Mouse (Mus musculus): Measurements from ENCODE around the gene Usp48. TPM values are rescaled to one million over a fixed set of nuclear protein-coding genes. Genes with fewer than 3 reads are reported as not detected.

The Usp48 gene
- polyA plus RNA-seq, 1 experiment from 2014 or later: 28.4 TPM

DNA sequence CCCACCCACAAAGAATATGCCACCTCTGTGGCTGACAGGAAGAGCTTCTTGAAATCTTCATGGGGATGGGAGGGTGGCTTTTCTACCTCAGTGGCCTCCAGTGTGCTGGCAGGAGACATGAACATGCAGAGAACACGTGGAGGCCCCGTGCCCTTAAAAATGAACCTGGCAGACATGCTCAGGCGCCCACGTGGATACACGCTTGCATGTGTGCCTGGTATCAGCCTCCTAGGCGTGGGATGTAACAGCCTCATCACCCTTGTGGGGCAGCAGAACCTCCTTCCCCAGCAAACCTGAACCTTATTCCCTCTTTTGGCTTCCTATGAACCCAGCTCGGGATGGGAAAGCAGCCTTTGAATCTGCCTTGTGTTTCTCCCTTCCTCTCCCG, 73.4 kb downstream of the Usp48 start:
- Histone ChIP-seq H3K4me2 (ENCODE audit: low read depth, low read length) (no peak overlapping the region), H3K36me3 (replicated peaks; ENCODE audit: insufficient read depth, low read length) (no peaks in the 10 kb centered on the region), H3K9me3 (ENCODE audit: low read length) (no peaks in the 10 kb centered on the region), H3K27ac (ENCODE audit: low read depth) (no peak overlapping the region), H3K27me3 (ENCODE audit: insufficient read depth, low read length) (peaks cover 33% of the 10 kb centered on the region), H3K9ac (replicated peaks) (no peak overlapping the region), H3K4me3 (ENCODE audit: low read depth, low read length) (no peak overlapping the region), H3K4me1 (ENCODE audit: insufficient read depth) (no peaks in the 10 kb centered on the region)
- ATAC-seq (no peak), DNase-seq (no peak)
- TF ChIP-seq CTCF (IDR thresholded peaks at IDR 0.05; ENCODE audit: low read depth): no peak
- WGBS (ENCODE audit: insufficient replicate concordance): 59% methylated on average over 8 of the region's 8 CpGs

DNA sequence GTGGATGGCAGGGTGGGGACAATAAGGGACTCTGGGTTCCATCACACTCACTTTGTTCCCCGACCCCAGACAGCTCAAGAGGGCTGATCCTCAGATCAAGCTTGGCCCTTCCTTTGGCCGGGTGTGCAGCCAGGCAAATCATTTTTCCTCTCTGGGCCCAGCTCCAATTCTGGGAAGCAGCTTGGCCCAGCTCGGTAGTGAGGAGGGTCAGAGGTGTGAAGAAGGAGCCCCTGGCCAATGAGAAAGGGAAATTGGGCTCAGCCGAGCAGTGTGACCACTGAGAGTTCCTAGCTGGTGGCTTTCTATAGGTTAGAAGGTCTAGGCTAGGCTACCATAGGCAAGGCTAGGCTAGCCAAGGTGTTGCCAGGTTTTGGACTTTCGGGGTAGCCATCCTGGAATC, 74.2 kb downstream of the Usp48 start:
- DNase-seq (no peak), ATAC-seq (no peak)
- Histone ChIP-seq H3K9ac (replicated peaks) (no peak overlapping the region), H3K9me3 (ENCODE audit: low read length) (no peaks in the 10 kb centered on the region), H3K27me3 (ENCODE audit: insufficient read depth, low read length) (peaks cover 33% of the 10 kb centered on the region), H3K36me3 (replicated peaks; ENCODE audit: insufficient read depth, low read length) (no peaks in the 10 kb centered on the region), H3K27ac (ENCODE audit: low read depth) (no peak overlapping the region), H3K4me2 (ENCODE audit: low read depth, low read length) (no peak overlapping the region), H3K4me1 (ENCODE audit: insufficient read depth) (no peaks in the 10 kb centered on the region), H3K4me3 (ENCODE audit: low read depth, low read length) (no peak overlapping the region)
- no peak for TF ChIP-seq EP300 (IDR thresholded peaks at IDR 0.05; ENCODE audit: low read depth)
- no peak for TF ChIP-seq CTCF (IDR thresholded peaks at IDR 0.05; ENCODE audit: low read depth)
- WGBS (ENCODE audit: insufficient replicate concordance): 51% methylated on average over 5 of the region's 5 CpGs

DNA sequence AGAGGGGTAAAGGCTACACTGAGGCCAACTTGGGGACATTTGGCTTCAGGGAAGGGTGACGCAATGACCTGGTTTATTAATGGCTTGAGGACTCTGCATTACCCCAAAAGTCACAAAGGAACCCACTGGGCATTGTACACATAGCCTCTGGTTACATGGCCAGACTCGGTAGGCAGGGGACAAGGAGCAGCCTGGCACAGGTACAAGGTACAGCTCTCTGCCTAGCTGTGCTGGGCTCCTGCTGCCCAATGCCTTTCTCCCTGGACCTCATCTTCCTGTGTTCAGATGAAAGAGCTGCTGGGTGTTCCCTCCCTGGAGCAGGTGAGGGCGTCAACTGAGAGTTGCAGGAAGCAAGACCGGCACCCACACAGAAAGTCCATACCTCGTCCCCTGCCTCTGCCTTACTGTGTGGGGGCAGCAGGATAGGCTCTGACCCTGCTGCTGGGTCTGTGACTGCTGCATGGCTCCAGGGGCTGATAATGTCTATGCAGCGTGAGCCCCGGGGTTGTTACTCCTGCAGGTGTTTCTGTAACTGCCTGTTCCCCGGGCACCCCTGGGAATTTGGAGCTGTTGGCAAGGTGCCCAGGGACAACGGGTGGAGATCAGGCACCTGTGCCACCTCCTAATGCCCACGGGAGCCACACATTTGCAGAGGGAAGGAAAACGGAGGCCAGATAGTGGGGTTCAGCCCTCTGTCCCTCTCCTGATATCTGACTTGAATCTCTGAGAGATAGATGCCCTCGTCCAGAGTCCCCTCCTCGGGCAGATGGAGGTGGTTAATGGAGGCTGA, 78.4 kb downstream of the Usp48 start:
- TF ChIP-seq CTCF (IDR thresholded peaks at IDR 0.05; ENCODE audit: low read depth): no peak
- TF ChIP-seq EP300 (IDR thresholded peaks at IDR 0.05; ENCODE audit: low read depth): no peak
- Histone ChIP-seq H3K4me2 (ENCODE audit: low read depth, low read length) (no peak overlapping the region), H3K9ac (replicated peaks) (no peak overlapping the region), H3K27ac (ENCODE audit: low read depth) (no peak overlapping the region), H3K36me3 (replicated peaks; ENCODE audit: insufficient read depth, low read length) (no peaks in the 10 kb centered on the region), H3K4me1 (ENCODE audit: insufficient read depth) (no peaks in the 10 kb centered on the region), H3K4me3 (ENCODE audit: low read depth, low read length) (no peak overlapping the region), H3K9me3 (ENCODE audit: low read length) (no peaks in the 10 kb centered on the region), H3K27me3 (ENCODE audit: insufficient read depth, low read length) (peaks cover 4% of the 10 kb centered on the region; the same call in 1 of the 2 replicates)
- no peak for ATAC-seq
- no peak for DNase-seq
- WGBS (ENCODE audit: insufficient replicate concordance): 67% methylated on average over 13 of the region's 13 CpGs

DNA sequence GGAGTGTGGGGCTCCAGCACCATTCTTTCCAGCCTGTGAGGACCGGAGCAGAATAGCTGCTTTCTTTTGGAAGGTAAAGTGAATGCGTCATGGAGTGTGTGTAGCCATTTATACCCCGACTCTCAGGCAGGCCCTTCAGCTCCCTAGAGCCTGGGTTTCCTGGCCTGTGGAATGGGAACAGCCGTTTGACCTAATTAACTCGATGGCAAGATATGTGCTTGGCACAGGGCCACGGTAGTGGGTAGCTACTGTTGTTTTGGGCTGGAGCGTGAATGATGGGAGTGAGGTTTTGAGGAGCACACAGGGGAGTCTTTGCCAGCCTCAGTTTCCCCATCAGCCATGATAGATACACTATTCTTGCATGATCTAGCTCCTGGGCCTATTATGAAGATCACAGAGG, 82.0 kb downstream of the Usp48 start:
- TF ChIP-seq EP300 (IDR thresholded peaks at IDR 0.05; ENCODE audit: low read depth): no peak
- Histone ChIP-seq H3K9me3 (ENCODE audit: low read length) (no peaks in the 10 kb centered on the region), H3K4me2 (ENCODE audit: low read depth, low read length) (no peak overlapping the region), H3K36me3 (replicated peaks; ENCODE audit: insufficient read depth, low read length) (no peaks in the 10 kb centered on the region), H3K4me3 (ENCODE audit: low read depth, low read length) (no peak overlapping the region), H3K27ac (ENCODE audit: low read depth) (no peak overlapping the region), H3K27me3 (ENCODE audit: insufficient read depth, low read length) (peaks cover 10% of the 10 kb centered on the region), H3K4me1 (ENCODE audit: insufficient read depth) (no peaks in the 10 kb centered on the region), H3K9ac (replicated peaks) (no peak overlapping the region)
- ATAC-seq (no peak), DNase-seq (no peak)
- 64% methylated on average over 7 of the region's 7 CpGs for WGBS (ENCODE audit: insufficient replicate concordance)

DNA sequence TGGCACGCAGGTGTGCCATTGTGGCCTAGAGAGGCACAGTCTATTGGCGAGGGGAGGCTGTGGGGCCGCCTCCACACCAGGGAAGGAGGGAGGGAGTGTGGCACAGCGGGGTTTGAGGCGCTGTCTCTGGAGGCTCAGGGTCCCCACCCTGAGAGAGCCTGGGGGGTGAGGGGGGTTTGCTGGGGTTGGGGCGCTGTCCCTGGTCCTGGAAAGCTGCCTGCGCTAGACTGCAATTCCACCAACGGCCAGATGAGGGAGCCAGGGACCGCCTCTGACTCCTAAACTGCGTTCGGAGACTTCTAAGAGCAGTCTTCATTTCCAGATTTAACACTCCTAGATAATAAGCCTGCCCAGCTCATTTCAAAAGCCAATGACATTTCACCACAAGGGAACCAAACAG, 82.5 kb downstream of the Usp48 start:
- H3K27me3 ChIP-seq (ENCODE audit: insufficient read depth, low read length): peaks cover 14% of the 10 kb centered on the region
- H3K4me3 ChIP-seq (ENCODE audit: low read depth, low read length): no peak overlapping the region
- H3K27ac ChIP-seq (ENCODE audit: low read depth): no peak overlapping the region
- no peaks in the 10 kb centered on the region for H3K9me3 ChIP-seq (ENCODE audit: low read length)
- DNase-seq: peak; percentile 82
- H3K36me3 ChIP-seq (replicated peaks; ENCODE audit: insufficient read depth, low read length): no peaks in the 10 kb centered on the region
- no peaks in the 10 kb centered on the region for H3K4me1 ChIP-seq (ENCODE audit: insufficient read depth)
- 10% methylated on average over 10 of the region's 11 CpGs for WGBS (ENCODE audit: insufficient replicate concordance)
- H3K4me2 ChIP-seq (ENCODE audit: low read depth, low read length): no peak overlapping the region
- TF ChIP-seq CTCF (IDR thresholded peaks at IDR 0.05; ENCODE audit: low read depth) (peak; percentile 90), EP300 (IDR thresholded peaks at IDR 0.05; ENCODE audit: low read depth) (no peak)
- no peak overlapping the region for H3K9ac ChIP-seq (replicated peaks)
- peak; percentile 31; the same call in 1 of the 2 replicates for ATAC-seq

DNA sequence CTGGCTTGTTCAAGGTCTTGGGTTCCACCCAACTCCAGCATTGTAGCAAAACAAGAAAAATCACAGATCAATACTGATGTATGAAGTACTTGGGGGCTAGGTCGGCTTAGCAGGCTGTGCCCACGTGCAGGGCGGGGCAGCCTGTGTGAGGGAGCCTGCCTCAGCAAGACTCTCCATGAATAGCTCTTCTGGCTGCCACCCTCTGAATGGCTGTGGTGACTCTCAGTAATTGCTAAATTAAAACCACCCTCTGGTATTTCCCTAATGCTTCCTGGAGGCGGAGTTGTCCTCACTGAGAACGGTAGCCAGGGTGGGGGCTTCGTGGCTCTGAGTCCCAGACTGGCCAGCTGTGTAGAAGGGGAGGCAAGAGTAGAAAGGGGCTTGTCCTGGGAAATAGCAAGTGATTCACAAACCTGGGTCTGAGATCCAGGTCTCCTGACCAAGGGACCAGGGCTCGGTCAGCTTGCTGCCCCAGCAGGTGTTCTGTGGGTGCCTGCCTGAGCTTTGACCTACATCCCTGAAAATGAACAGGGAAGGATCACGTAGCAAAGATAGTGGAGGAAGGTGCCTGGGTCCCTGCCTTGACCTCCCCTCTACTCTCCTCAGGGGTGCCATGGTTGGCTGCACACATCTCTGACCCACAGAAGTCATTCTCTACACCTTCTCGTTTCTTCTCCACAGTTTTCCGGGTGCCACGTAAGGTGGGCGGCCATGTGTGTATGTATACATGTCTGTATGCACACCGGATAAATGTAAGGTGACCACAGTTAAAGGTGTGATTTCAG, 83.3 kb downstream of the Usp48 start:
- 63% methylated on average over 13 of the region's 13 CpGs for WGBS (ENCODE audit: insufficient replicate concordance)
- Histone ChIP-seq H3K36me3 (replicated peaks; ENCODE audit: insufficient read depth, low read length) (no peaks in the 10 kb centered on the region), H3K9me3 (ENCODE audit: low read length) (no peaks in the 10 kb centered on the region), H3K4me1 (ENCODE audit: insufficient read depth) (no peaks in the 10 kb centered on the region), H3K9ac (replicated peaks) (no peak overlapping the region), H3K4me2 (ENCODE audit: low read depth, low read length) (no peak overlapping the region), H3K27ac (ENCODE audit: low read depth) (no peak overlapping the region), H3K27me3 (ENCODE audit: insufficient read depth, low read length) (peaks cover 23% of the 10 kb centered on the region), H3K4me3 (ENCODE audit: low read depth, low read length) (no peak overlapping the region)
- ATAC-seq (no peak), DNase-seq (no peak)
- no peak for TF ChIP-seq EP300 (IDR thresholded peaks at IDR 0.05; ENCODE audit: low read depth)
- TF ChIP-seq CTCF (IDR thresholded peaks at IDR 0.05; ENCODE audit: low read depth): no peak

All from liver, postnatal 0 days (tissue).